Mouse (Mus musculus) CH12.LX (cell line): ENCODE results near the gene Ndufa6. TPM values are rescaled to one million over a fixed set of nuclear protein-coding genes. Genes with fewer than 3 reads are reported as not detected.

ENCODE experiments used
- DNase-seq: peaks from one replicate; pipeline ENCODE4 v3.0.0-alpha.2; 2013; ENCODE audit errors: extremely low read depth
- H3K27ac ChIP-seq: 2 replicates; pipeline ENCODE4 v1.5.1; 2012; ENCODE audit warnings: low read depth, mild to moderate bottlenecking, control low read depth, moderate library complexity; ENCODE audit not compliant: insufficient read depth
- H3K27me3 ChIP-seq: replicated peaks from 2 replicates; pipeline ENCODE3; 2012; ENCODE audit warnings: inconsistent platforms
- H3K36me3 ChIP-seq, 2 experiments: replicated peaks in 1 of 2; 2 replicates each; pipeline versions ENCODE3 to v1.6.1; 2012; ENCODE audit warnings: inconsistent platforms in 1 of 2, low read length in 1 of 2, mild to moderate bottlenecking in 1 of 2, mixed read lengths in 1 of 2, moderate library complexity in 1 of 2; ENCODE audit not compliant: control insufficient read depth in 1 of 2, insufficient read depth in 1 of 2
- H3K4me1 ChIP-seq, 2 experiments: 2 replicates each; pipeline ENCODE4 v1.6.1; 2012; ENCODE audit warnings: inconsistent platforms in 1 of 2, moderate library complexity in 1 of 2; ENCODE audit not compliant: insufficient read depth in 2 of 2, control insufficient read depth in 1 of 2
- H3K4me2 ChIP-seq: 2 replicates; pipeline ENCODE4 v1.6.1; 2012; ENCODE audit warnings: low read depth, mild to moderate bottlenecking, control low read depth; ENCODE audit not compliant: poor library complexity, insufficient read depth, severe bottlenecking
- H3K4me3 ChIP-seq, 3 experiments: fragments of 150-350 bp in 1 of 3; sonication (generic) in 1 of 3; replicated peaks in 1 of 3; 2 replicates each; pipeline versions ENCODE3 to v1.5.1; 2011 to 2012; ENCODE audit warnings: low read depth in 2 of 3, low read length in 2 of 3, mild to moderate bottlenecking in 2 of 3, moderate library complexity in 2 of 3, control low read depth in 1 of 3, improper control_type of control experiment in 1 of 3, inconsistent platforms in 1 of 3, mixed read lengths in 1 of 3; ENCODE audit not compliant: poor library complexity in 1 of 3
- H3K79me2 ChIP-seq: replicated peaks from 2 replicates; pipeline ENCODE4 v1.6.1; 2012; ENCODE audit warnings: mild to moderate bottlenecking, moderate library complexity; ENCODE audit not compliant: control insufficient read depth, poor library complexity, insufficient read depth, severe bottlenecking; ENCODE audit errors: extremely low read depth
- H3K9ac ChIP-seq: 2 replicates; pipeline ENCODE4 v1.6.1; 2012; ENCODE audit warnings: low read depth, mild to moderate bottlenecking, control low read depth, moderate library complexity; ENCODE audit not compliant: insufficient read depth
- H3K9me3 ChIP-seq: replicated peaks from 2 replicates; pipeline ENCODE3; 2012; ENCODE audit warnings: low read length, inconsistent platforms, mixed read lengths
- BHLHE40 ChIP-seq: IDR thresholded peaks from 2 replicates; pipeline ENCODE4 v1.6.1; 2011; ENCODE audit warnings: mild to moderate bottlenecking, low read depth, low read length, improper control_type of control experiment
- CHD1 ChIP-seq: IDR thresholded peaks from 2 replicates; pipeline ENCODE4 v1.6.1; 2012; ENCODE audit warnings: low read depth, low read length, improper control_type of control experiment, inconsistent platforms
- CHD2 ChIP-seq: IDR thresholded peaks from 2 replicates; pipeline ENCODE4 v1.6.1; 2011; ENCODE audit warnings: low read length, improper control_type of control experiment
- CTCF ChIP-seq, 2 experiments: IDR thresholded peaks in 1 of 2; conservative IDR thresholded peaks in 1 of 2; 2 replicates each; pipeline ENCODE4 v1.5.1; 2011 to 2012; ENCODE audit warnings: low read depth in 2 of 2, low read length in 2 of 2, improper control_type of control experiment in 1 of 2, inconsistent platforms in 1 of 2, mild to moderate bottlenecking in 1 of 2, moderate library complexity in 1 of 2
- E2F4 ChIP-seq: IDR thresholded peaks from 2 replicates; pipeline ENCODE4 v1.6.1; 2011; ENCODE audit warnings: low read depth, low read length, improper control_type of control experiment; ENCODE audit not compliant: insufficient replicate concordance
- ELF1 ChIP-seq: IDR thresholded peaks from 2 replicates; pipeline ENCODE4 v1.6.1; 2014; ENCODE audit warnings: low read depth, mild to moderate bottlenecking, inconsistent platforms, low read length, improper control_type of control experiment
- GABPA ChIP-seq: IDR thresholded peaks from 2 replicates; pipeline ENCODE4 v1.6.1; 2012; ENCODE audit warnings: low read depth, low read length, improper control_type of control experiment, inconsistent platforms; ENCODE audit not compliant: insufficient replicate concordance
- HCFC1 ChIP-seq: IDR thresholded peaks from 2 replicates; pipeline ENCODE4 v1.6.1; 2012; ENCODE audit warnings: low read depth, mild to moderate bottlenecking, inconsistent platforms, low read length, improper control_type of control experiment
- IRF4 ChIP-seq: IDR thresholded peaks from 2 replicates; pipeline ENCODE4 v1.6.1; 2014; ENCODE audit warnings: low read depth, mild to moderate bottlenecking, inconsistent platforms, low read length, improper control_type of control experiment
- JUN ChIP-seq: IDR thresholded peaks from 2 replicates; pipeline ENCODE4 v1.6.1; 2011; ENCODE audit warnings: low read depth, mild to moderate bottlenecking, low read length, improper control_type of control experiment, moderate library complexity; ENCODE audit not compliant: insufficient read depth
- JUND ChIP-seq: conservative IDR thresholded peaks from 2 replicates; pipeline ENCODE4 v1.6.1; 2011; ENCODE audit warnings: low read depth, low read length, improper control_type of control experiment
- MAZ ChIP-seq: IDR thresholded peaks from 2 replicates; pipeline ENCODE4 v1.6.1; 2012; ENCODE audit warnings: low read depth, mild to moderate bottlenecking, inconsistent platforms, low read length, improper control_type of control experiment, moderate library complexity
- MEF2A ChIP-seq: IDR thresholded peaks from 2 replicates; pipeline ENCODE4 v1.6.1; 2014; ENCODE audit warnings: low read depth, mild to moderate bottlenecking, inconsistent platforms, low read length, improper control_type of control experiment, borderline replicate concordance
- MXI1 ChIP-seq: IDR thresholded peaks from 2 replicates; pipeline ENCODE4 v1.6.1; 2011; ENCODE audit warnings: mild to moderate bottlenecking, low read depth, low read length, improper control_type of control experiment
- MYC ChIP-seq: IDR thresholded peaks from 2 replicates; pipeline ENCODE4 v1.6.1; 2011; ENCODE audit warnings: low read depth, mild to moderate bottlenecking, improper control_type of control experiment, low read length
- PAX5 ChIP-seq: IDR thresholded peaks from 2 replicates; pipeline ENCODE4 v1.6.1; 2012; ENCODE audit warnings: low read length, inconsistent platforms, mixed read lengths
- RAD21 ChIP-seq: IDR thresholded peaks from 2 replicates; pipeline ENCODE4 v1.6.1; 2011; ENCODE audit warnings: low read depth, mild to moderate bottlenecking, low read length, improper control_type of control experiment, moderate library complexity
- RCOR1 ChIP-seq: conservative IDR thresholded peaks from 2 replicates; pipeline ENCODE4 v1.6.1; 2012; ENCODE audit warnings: low read depth, mild to moderate bottlenecking, inconsistent platforms, low read length, improper control_type of control experiment
- SIN3A ChIP-seq: IDR thresholded peaks from 2 replicates; pipeline ENCODE4 v1.6.1; 2012; ENCODE audit warnings: low read length, improper control_type of control experiment, inconsistent platforms
- UBTF ChIP-seq: IDR thresholded peaks from 2 replicates; pipeline ENCODE4 v1.6.1; 2012; ENCODE audit warnings: low read depth, mild to moderate bottlenecking, inconsistent platforms, low read length, improper control_type of control experiment, moderate library complexity
- ZNF384 ChIP-seq: IDR thresholded peaks from 2 replicates; pipeline ENCODE4 v1.6.1; 2012; ENCODE audit warnings: low read depth, low read length, improper control_type of control experiment, inconsistent platforms
- dilution Hi-C: fragments of 300-500 bp; cut with MboI; formaldehyde crosslinking; loops from 2 replicates; pipeline ENCODE4 v1.14.3; 2020; ENCODE audit warnings: low sequenced_read_pairs; ENCODE audit not compliant: extremely low pct_unique_long_range_greater_than_20kb, extremely low pct_ligation_motif_present
- in situ Hi-C: fragments of 300-500 bp; cut with MboI; formaldehyde crosslinking; loops from 3 replicates; pipeline ENCODE4 v1.14.3; 2019; ENCODE audit warnings: low sequenced_read_pairs, low pct_ligation_motif_present, low pct_unique_long_range_greater_than_20kb, mixed read lengths
- polyA plus RNA-seq: library from polyadenylated mRNA; unstranded; fragments of >175 nt; gene quantifications from 2 replicates; pipeline ENCODE4 v1.2.1, GENCODE M21; 2012; ENCODE audit warnings: low read depth; ENCODE audit not compliant: insufficient read length
- total RNA-seq, 2 experiments: library from RNA; depleted of rRNA; stranded (reverse); fragments of 300-350 nt in 1 of 2; fragments of >200 nt in 1 of 2; gene quantifications; 2 replicates each; pipeline ENCODE4 v1.2.3; 2012 to 2014

Gene Ndufa6
- total and polyA plus RNA-seq, 3 experiments, result 87.3 to 279 (median 222) TPM

- Histone ChIP-seq H3K27ac (no peak overlapping the region), H3K4me2 (no peak overlapping the region), H3K79me2 (no peaks in the 10 kb centered on the region), H3K4me1 (peaks cover 6 to 13% of the 10 kb centered on the region in 2 experiments), H3K9me3 (no peaks in the 10 kb centered on the region), H3K4me3 (no peak overlapping the region), H3K9ac (no peak overlapping the region), H3K36me3 (no peaks in the 10 kb centered on the region), H3K27me3 (peaks cover 90% of the 10 kb centered on the region)
- TF ChIP-seq ZNF384, result no peak
- TF ChIP-seq MYC, result no peak
- TF ChIP-seq CHD2, result no peak
- no peak for TF ChIP-seq PAX5
- no peak for TF ChIP-seq CHD1
- TF ChIP-seq UBTF, result no peak
- TF ChIP-seq SIN3A, result no peak
- TF ChIP-seq ELF1, result no peak
- no peak for TF ChIP-seq JUN
- no peak for TF ChIP-seq CTCF (conservative IDR thresholded peaks at IDR 0.05 in 1 of 2, IDR thresholded peaks at IDR 0.05 in 1 of 2; ENCODE audit: low read depth in 2 of 2, low read length in 2 of 2)
- no peak for TF ChIP-seq RAD21
- TF ChIP-seq BHLHE40, result no peak
- TF ChIP-seq MEF2A, result no peak
- no peak for TF ChIP-seq JUND
- no peak for TF ChIP-seq MXI1
- TF ChIP-seq HCFC1, result no peak
- no peak for DNase-seq
- dilution Hi-C loops, result no loop called here
- in situ Hi-C loops, result no loop called here
These were observed 23.6 kb upstream of the Ndufa6 start for GRCm38 (mm10) chr15:82377701-82378100.

- H3K9me3 ChIP-seq, result no peaks in the 10 kb centered on the region
- no peak for TF ChIP-seq BHLHE40
- TF ChIP-seq RCOR1, result no peak
- no peak for TF ChIP-seq MAZ
- no peak for TF ChIP-seq E2F4
- no peak for TF ChIP-seq GABPA
- TF ChIP-seq SIN3A, result no peak
- no peak for TF ChIP-seq IRF4
- no peak overlapping the region for H3K4me2 ChIP-seq
- no peak overlapping the region for H3K27ac ChIP-seq
- dilution Hi-C loops, result no loop called here
- DNase-seq, result no peak
- peaks cover 6 to 18% of the 10 kb centered on the region in 2 experiments for H3K4me1 ChIP-seq
- no peak overlapping the region for H3K9ac ChIP-seq
- H3K79me2 ChIP-seq, result no peaks in the 10 kb centered on the region
- in situ Hi-C loops, result no loop called here
- H3K36me3 ChIP-seq, result no peaks in the 10 kb centered on the region
- peaks cover 84% of the 10 kb centered on the region for H3K27me3 ChIP-seq
- no peak overlapping the region for H3K4me3 ChIP-seq
These were observed 22.4 kb upstream of the Ndufa6 start for GRCm38 (mm10) chr15:82376393-82377138.
